23 mouse cellular contexts compared by ENCODE assay signal in genomic region chr7:129974837-129975236, GRCm38 (mm10).
A peak's percentile ranks its signal among the peaks of the same experiment; 100 is the strongest.
DNase-seq lines count a peak whose midpoint lies in the region; ATAC-seq lines count a peak whose summit lies in the region.
"Had no signal": no experiment of that assay in that cellular context is flagged by ENCODE, and none has a peak within 500 bp of the region (broad histone marks: within the 10 kb centered on the region; RNA-seq: fewer than 3 reads in every experiment).

No protein-coding gene starts in this region.

- peak; percentile 59 for DNase-seq in midbrain, embryonic 11.5 days (ENCODE audit: low spot score, missing footprints)
- no peak for DNase-seq in midbrain, embryonic 14.5 days
- no peak for DNase-seq in thymus, postnatal 10 days (ENCODE audit: low spot score in 2 of 2)
- no peak for DNase-seq in ovary, postnatal 14 days (ENCODE audit: low spot score)
- DNase-seq in left cerebral cortex, postnatal 4 days = no peak
- DNase-seq: adrenal gland, postnatal 14 days; B cell, adult 2 months; cerebellum, postnatal 25 days; heart, adult 18-20 months; kidney, postnatal 4 days; lung, adult 2 months; right cerebral cortex, adult 18-20 months; spleen, adult 18-20 months; thymus, postnatal 25 days had no signal

- H3K9me3 ChIP-seq in midbrain, embryonic 11.5 days (ENCODE audit: control insufficient read depth, low read length) = no peaks in the 10 kb centered on the region
- H3K9me3 ChIP-seq in midbrain, embryonic 14.5 days (ENCODE audit: control insufficient read depth, low read length) = no peaks in the 10 kb centered on the region
- H3K9me3 ChIP-seq in embryonic facial prominence, embryonic 12.5 days = no peaks in the 10 kb centered on the region
- no peaks in the 10 kb centered on the region for H3K9me3 ChIP-seq in limb, embryonic 12.5 days
- no peaks in the 10 kb centered on the region for H3K9me3 ChIP-seq in stomach, embryonic 16.5 days (replicated peaks; ENCODE audit: control insufficient read depth, low read length)
- H3K9me3 ChIP-seq: forebrain, embryonic 10.5 days; heart, embryonic 13.5 days; hindbrain, embryonic 15.5 days had no signal

- intact Hi-C loops in left cerebral cortex, postnatal 4 days (cut with DNase I) = no loop called here

- no peak overlapping the region for H3K4me2 ChIP-seq in midbrain, embryonic 11.5 days
- no peak overlapping the region for H3K4me2 ChIP-seq in midbrain, embryonic 14.5 days (ENCODE audit: low read length)
- no peak overlapping the region for H3K4me2 ChIP-seq in embryonic facial prominence, embryonic 12.5 days (replicated peaks)
- no peak overlapping the region for H3K4me2 ChIP-seq in limb, embryonic 12.5 days
- H3K4me2 ChIP-seq in stomach, embryonic 16.5 days (ENCODE audit: low read depth, low read length) = no peak overlapping the region
- H3K4me2 ChIP-seq: heart, embryonic 13.5 days; hindbrain, embryonic 15.5 days; liver, embryonic 11.5 days had no signal

- ATAC-seq in midbrain, embryonic 11.5 days (ENCODE audit: low FRiP score) = no peak
- ATAC-seq in midbrain, embryonic 14.5 days (ENCODE audit: low FRiP score, low TSS enrichment) = no peak
- ATAC-seq in embryonic facial prominence, embryonic 12.5 days (ENCODE audit: insufficient number of reproducible peaks, insufficient read depth, low FRiP score, low TSS enrichment) = no peak
- no peak for ATAC-seq in limb, embryonic 12.5 days (ENCODE audit: insufficient number of reproducible peaks, insufficient read depth, low FRiP score, low TSS enrichment, low read depth)
- no peak; the same call in 1 of the 2 replicates for ATAC-seq in stomach, embryonic 16.5 days (ENCODE audit: insufficient read depth, low FRiP score)
- ATAC-seq: intestine, embryonic 16.5 days had no signal

- no peak overlapping the region for H3K9ac ChIP-seq in midbrain, embryonic 11.5 days (ENCODE audit: low read length)
- no peak overlapping the region for H3K9ac ChIP-seq in midbrain, embryonic 14.5 days (replicated peaks; ENCODE audit: low read length)
- no peak overlapping the region for H3K9ac ChIP-seq in embryonic facial prominence, embryonic 12.5 days
- H3K9ac ChIP-seq in limb, embryonic 12.5 days (replicated peaks) = no peak overlapping the region
- no peak overlapping the region for H3K9ac ChIP-seq in stomach, embryonic 16.5 days (ENCODE audit: low read length)
- H3K9ac ChIP-seq: heart, embryonic 13.5 days; hindbrain, embryonic 15.5 days had no signal

- 74% methylated on average over 11 of the region's 11 CpGs for WGBS in midbrain, embryonic 11.5 days
- WGBS in midbrain, embryonic 14.5 days = 69% methylated on average over 11 of the region's 11 CpGs
- 69% methylated on average over 11 of the region's 11 CpGs for WGBS in embryonic facial prominence, embryonic 12.5 days
- whole genome bisulfite sequencing in limb, embryonic 12.5 days = 78% methylated on average over 11 of the region's 11 CpGs
- WGBS in stomach, embryonic 16.5 days = 72% methylated on average over 11 of the region's 11 CpGs

- H3K36me3 ChIP-seq in midbrain, embryonic 11.5 days (ENCODE audit: control insufficient read depth, insufficient read depth, low read length) = no peaks in the 10 kb centered on the region
- H3K36me3 ChIP-seq in midbrain, embryonic 14.5 days (ENCODE audit: control insufficient read depth, insufficient read depth, low read length) = no peaks in the 10 kb centered on the region
- no peaks in the 10 kb centered on the region for H3K36me3 ChIP-seq in embryonic facial prominence, embryonic 12.5 days
- H3K36me3 ChIP-seq in limb, embryonic 12.5 days = no peaks in the 10 kb centered on the region
- H3K36me3 ChIP-seq in stomach, embryonic 16.5 days (ENCODE audit: control insufficient read depth, insufficient read depth, low read length) = no peaks in the 10 kb centered on the region
- H3K36me3 ChIP-seq: forebrain, embryonic 10.5 days; heart, embryonic 13.5 days; hindbrain, embryonic 15.5 days had no signal

- H3K27me3 ChIP-seq in midbrain, embryonic 11.5 days (ENCODE audit: control insufficient read depth, insufficient read depth, low read length) = no peaks in the 10 kb centered on the region
- H3K27me3 ChIP-seq in midbrain, embryonic 14.5 days (ENCODE audit: control insufficient read depth, insufficient read depth, low read length) = no peaks in the 10 kb centered on the region
- H3K27me3 ChIP-seq in embryonic facial prominence, embryonic 12.5 days = no peaks in the 10 kb centered on the region
- H3K27me3 ChIP-seq in limb, embryonic 12.5 days = no peaks in the 10 kb centered on the region
- no peaks in the 10 kb centered on the region for H3K27me3 ChIP-seq in stomach, embryonic 16.5 days (ENCODE audit: control insufficient read depth, insufficient read depth, low read length)
- H3K27me3 ChIP-seq: hindbrain, embryonic 15.5 days; megakaryocyte, embryonic 14.5 days had no signal

- no peak overlapping the region for H3K27ac ChIP-seq in midbrain, embryonic 11.5 days (ENCODE audit: low read depth, low read length)
- no peak overlapping the region for H3K27ac ChIP-seq in midbrain, embryonic 14.5 days (replicated peaks; ENCODE audit: low read depth, low read length)
- peak overlapping the region; percentile 63 for H3K27ac ChIP-seq in embryonic facial prominence, embryonic 12.5 days
- H3K27ac ChIP-seq in limb, embryonic 12.5 days = peak overlapping the region; percentile 41; the same call in 1 of the 2 replicates
- H3K27ac ChIP-seq in stomach, embryonic 16.5 days (ENCODE audit: low read length) = peak overlapping the region; percentile 74
- H3K27ac ChIP-seq: forebrain, embryonic 10.5 days; heart, embryonic 13.5 days; hindbrain, embryonic 15.5 days had no signal

- no peaks in the 10 kb centered on the region for H3K4me1 ChIP-seq in midbrain, embryonic 11.5 days (ENCODE audit: control insufficient read depth, insufficient read depth, low read length)
- no peaks in the 10 kb centered on the region for H3K4me1 ChIP-seq in midbrain, embryonic 14.5 days (ENCODE audit: control insufficient read depth, insufficient read depth, low read length)
- peaks cover 4% of the 10 kb centered on the region; the same call in 1 of the 2 replicates for H3K4me1 ChIP-seq in embryonic facial prominence, embryonic 12.5 days
- no peaks in the 10 kb centered on the region for H3K4me1 ChIP-seq in limb, embryonic 12.5 days (replicated peaks)
- H3K4me1 ChIP-seq in stomach, embryonic 16.5 days (ENCODE audit: control insufficient read depth, insufficient read depth, low read length) = no peaks in the 10 kb centered on the region
- H3K4me1 ChIP-seq: hindbrain, embryonic 15.5 days; megakaryocyte, embryonic 14.5 days had no signal

- no peak overlapping the region for H3K4me3 ChIP-seq in midbrain, embryonic 11.5 days (ENCODE audit: low read depth, low read length)
- H3K4me3 ChIP-seq in midbrain, embryonic 14.5 days (replicated peaks; ENCODE audit: low read depth, low read length) = no peak overlapping the region
- no peak overlapping the region for H3K4me3 ChIP-seq in embryonic facial prominence, embryonic 12.5 days
- no peak overlapping the region for H3K4me3 ChIP-seq in limb, embryonic 12.5 days (replicated peaks)
- H3K4me3 ChIP-seq in stomach, embryonic 16.5 days (replicated peaks; ENCODE audit: low read length) = no peak overlapping the region
- H3K4me3 ChIP-seq: forebrain, embryonic 10.5 days; heart, embryonic 13.5 days; hindbrain, embryonic 15.5 days; megakaryocyte, embryonic 14.5 days had no signal

Comparison
In these comparisons a context has a peak if more than half of its experiments do, and no peak if none do; other contexts are left out.
1. H3K27ac ChIP-seq: peak in embryonic facial prominence, embryonic 12.5 days (single experiment), limb, embryonic 12.5 days (single experiment) and stomach, embryonic 16.5 days (single experiment); none in midbrain, embryonic 11.5 days (single experiment) and midbrain, embryonic 14.5 days (single experiment).